Mouse (Mus musculus): Measurements from ENCODE around the gene Fam122b.

Gene Fam122b

GRCm38 (mm10) chrX:53197681-53198080, 71.9 kb downstream of the Fam122b start:
- no peak for DNase-seq

- no peak for DNase-seq
Measured at GRCm38 (mm10) chrX:53196392-53196791, 73.2 kb downstream of the Fam122b start.
